Comparison of ENCODE assay signal across 12 mouse cellular contexts in the genomic region with DNA sequence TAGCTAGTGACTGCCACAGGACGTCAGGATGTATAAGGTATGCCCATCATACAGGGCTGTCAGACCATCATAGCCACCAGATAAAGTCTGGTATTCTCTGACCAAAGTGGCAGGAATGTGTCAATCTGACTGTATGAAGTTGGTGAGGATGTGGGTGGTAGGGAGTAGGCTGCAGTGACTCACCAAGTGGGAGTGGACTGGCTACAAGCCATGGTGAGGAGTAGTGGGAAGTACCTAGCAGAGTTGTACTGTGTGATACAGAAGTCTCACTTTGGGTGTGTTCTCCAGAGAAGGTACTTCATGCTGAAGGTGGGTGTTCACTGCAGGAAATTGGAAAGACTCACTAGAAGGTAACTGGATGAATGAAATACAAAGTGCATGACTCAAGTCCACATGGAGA. TPM values are rescaled to one million over a fixed set of nuclear protein-coding genes. Genes with fewer than 3 reads are reported as not detected.
DNase-seq lines count a peak whose midpoint lies in the region; ATAC-seq and TF ChIP-seq lines count a peak whose summit lies in the region.
"Had no signal": no experiment of that assay in that cellular context is flagged by ENCODE, and none has a peak within 500 bp of the region (broad histone marks: within the 10 kb centered on the region; RNA-seq: fewer than 3 reads in every experiment).

No protein-coding gene starts in this region.

- H3K4me3 ChIP-seq in bone marrow macrophage, adult 2 months (ENCODE audit: insufficient read depth, low read length): no peak overlapping the region
- H3K4me3 ChIP-seq in lung, embryonic 16.5 days (ENCODE audit: low read length): no peak overlapping the region
- H3K4me3 ChIP-seq in midbrain, embryonic 16.5 days (ENCODE audit: low read depth, low read length): no peak overlapping the region
- H3K4me3 ChIP-seq: embryonic facial prominence, embryonic 12.5 days had no signal

- no peaks in the 10 kb centered on the region for H3K9me3 ChIP-seq in lung, embryonic 16.5 days (ENCODE audit: control insufficient read depth, low read length)
- H3K9me3 ChIP-seq in midbrain, embryonic 16.5 days (replicated peaks; ENCODE audit: control insufficient read depth, low read length, poor library complexity, severe bottlenecking): no peaks in the 10 kb centered on the region
- H3K9me3 ChIP-seq: embryonic facial prominence, embryonic 12.5 days had no signal

- H3K27me3 ChIP-seq in lung, embryonic 16.5 days (ENCODE audit: control insufficient read depth, insufficient read depth, low read depth, low read length): no peaks in the 10 kb centered on the region
- no peaks in the 10 kb centered on the region for H3K27me3 ChIP-seq in midbrain, embryonic 16.5 days (ENCODE audit: control insufficient read depth, insufficient read depth, low read depth, low read length)
- H3K27me3 ChIP-seq: embryonic facial prominence, embryonic 12.5 days had no signal

- TF ChIP-seq CTCF in bone marrow macrophage, adult 2 months (IDR thresholded peaks at IDR 0.05; ENCODE audit: low read depth, low read length): no peak

- ATAC-seq in lung, embryonic 16.5 days (ENCODE audit: low read depth): 0 out of 2 replicates have a peak, but pooled peaks have one; percentile 36
- no peak for ATAC-seq in midbrain, embryonic 16.5 days

- WGBS in lung, embryonic 16.5 days: 72% methylated on average over 1 of the region's 1 CpGs
- WGBS in midbrain, embryonic 16.5 days: 88% methylated on average over 1 of the region's 1 CpGs

- intact Hi-C loops in heart, postnatal 25 days (cut with DNase I): no loop called here

- H3K36me3 ChIP-seq in lung, embryonic 16.5 days (ENCODE audit: control insufficient read depth, insufficient read depth, low read length): no peaks in the 10 kb centered on the region
- peaks cover 5% of the 10 kb centered on the region for H3K36me3 ChIP-seq in midbrain, embryonic 16.5 days (ENCODE audit: control insufficient read depth, insufficient read depth, low read length)

- no peak for TF ChIP-seq POLR2A in bone marrow macrophage, adult 2 months (IDR thresholded peaks at IDR 0.05; ENCODE audit: borderline replicate concordance, low read depth, low read length)

- H3K4me1 ChIP-seq in bone marrow macrophage, adult 2 months (ENCODE audit: control insufficient read depth, insufficient read depth, low read length): peaks cover 37% of the 10 kb centered on the region
- no peaks in the 10 kb centered on the region for H3K4me1 ChIP-seq in lung, embryonic 16.5 days (replicated peaks; ENCODE audit: control insufficient read depth, insufficient read depth, low read length)
- H3K4me1 ChIP-seq in midbrain, embryonic 16.5 days (ENCODE audit: control insufficient read depth, insufficient read depth, low read length): no peaks in the 10 kb centered on the region
- H3K4me1 ChIP-seq: embryonic facial prominence, embryonic 12.5 days had no signal

- H3K9ac ChIP-seq in lung, embryonic 16.5 days (ENCODE audit: low read length): no peak overlapping the region
- H3K9ac ChIP-seq in midbrain, embryonic 16.5 days (ENCODE audit: low read depth, low read length): no peak overlapping the region
- H3K9ac ChIP-seq: embryonic facial prominence, embryonic 12.5 days; hindbrain, embryonic 14.5 days had no signal

- H3K4me2 ChIP-seq in lung, embryonic 16.5 days (ENCODE audit: low read depth, low read length): no peak overlapping the region
- H3K4me2 ChIP-seq in midbrain, embryonic 16.5 days (ENCODE audit: low read length): no peak overlapping the region
- H3K4me2 ChIP-seq: embryonic facial prominence, embryonic 12.5 days; hindbrain, embryonic 14.5 days had no signal

- peak; percentile 93 for DNase-seq in heart, adult 11 months
- no peak for DNase-seq in heart, adult 8-10 months (ENCODE audit: low spot score)
- DNase-seq in 3T3-L1 (ENCODE audit: low read depth, low spot score): peak; percentile 93
- DNase-seq in B cell, adult 2 months: no peak
- DNase-seq in heart, postnatal 25 days (ENCODE audit: low spot score): no peak

- H3K27ac ChIP-seq in bone marrow macrophage, adult 2 months (ENCODE audit: insufficient read depth, low read depth, low read length): peak overlapping the region; percentile 81
- no peak overlapping the region for H3K27ac ChIP-seq in lung, embryonic 16.5 days (ENCODE audit: low read length)
- H3K27ac ChIP-seq in midbrain, embryonic 16.5 days (ENCODE audit: low read length): no peak overlapping the region
- H3K27ac ChIP-seq: embryonic facial prominence, embryonic 12.5 days; hindbrain, embryonic 14.5 days had no signal

RNA-seq across cellular contexts. Expression of a gene that starts 41.4 kb away (rescaled TPM):
- total RNA-seq in heart, adult 8-10 months (2022): 10 to 100 TPM; 13.5 to 18.1 (median 14.5) TPM
- 160 and 171 TPM in 2 replicates for polyA plus RNA-seq in bone marrow macrophage, adult 2 months (2012; ENCODE audit: insufficient read depth, insufficient read length, missing spikeins)
- polyA plus RNA-seq in lung, embryonic 16.5 days (2015; fragmentation: Nextera tagmentation; extraction: Ambion mirVana): 19.8 and 23.4 TPM in 2 replicates
- 10 to 100 TPM; 16.7 to 20.2 TPM for total RNA-seq in heart, postnatal 25 days (2021)
- 8.3 and 8.9 TPM in 2 replicates for polyA plus RNA-seq in midbrain, embryonic 16.5 days (2015; fragmentation: Nextera tagmentation; extraction: Ambion mirVana)

RNA-seq across cellular contexts. Expression of a gene that starts 41.5 kb away (rescaled TPM):
- total RNA-seq in heart, adult 8-10 months (2022): 10 to 100 TPM; 19.4 to 24.9 (median 20.9) TPM
- polyA plus RNA-seq in bone marrow macrophage, adult 2 months (2012; ENCODE audit: insufficient read depth, insufficient read length, missing spikeins): 26.1 and 28.0 TPM in 2 replicates
- polyA plus RNA-seq in lung, embryonic 16.5 days (2015; fragmentation: Nextera tagmentation; extraction: Ambion mirVana): 40.9 and 45.1 TPM in 2 replicates
- 10 to 100 TPM; 20.0 to 21.9 TPM for total RNA-seq in heart, postnatal 25 days (2021)
- 110 and 117 TPM in 2 replicates for polyA plus RNA-seq in midbrain, embryonic 16.5 days (2015; fragmentation: Nextera tagmentation; extraction: Ambion mirVana)

RNA-seq across cellular contexts. Expression of a gene that starts 51.0 kb away (rescaled TPM):
- 10 to 100 TPM in 2 of 4 experiments, 1 to 10 TPM in 2; 9.5 to 11.9 (median 10.1) TPM for total RNA-seq in heart, adult 8-10 months (2022)
- not detected in 2 replicates for polyA plus RNA-seq in bone marrow macrophage, adult 2 months (2012; ENCODE audit: insufficient read depth, insufficient read length, missing spikeins)
- 0.34 and 2.1 TPM in 2 replicates for polyA plus RNA-seq in lung, embryonic 16.5 days (2015; fragmentation: Nextera tagmentation; extraction: Ambion mirVana)
- total RNA-seq in heart, postnatal 25 days (2021): 1 to 10 TPM; 1.7 to 2.0 TPM
- polyA plus RNA-seq in midbrain, embryonic 16.5 days (2015; fragmentation: Nextera tagmentation; extraction: Ambion mirVana): not detected in 2 replicates
- polyA plus RNA-seq: hindbrain, embryonic 14.5 days; large intestine, adult 2 months; neural tube, embryonic 14.5 days had no signal

Comparison
In these comparisons a context has a peak if more than half of its experiments do, and no peak if none do; other contexts are left out.
1. DNase-seq: peak in heart, adult 11 months (single experiment) and 3T3-L1 (single experiment); none in heart, adult 8-10 months (single experiment), B cell, adult 2 months (0 of 2) and heart, postnatal 25 days (single experiment).